Mouse (Mus musculus): ENCODE measurements around the gene Rbpms2. TPM values are rescaled to one million over a fixed set of nuclear protein-coding genes. Genes with fewer than 3 reads are reported as not detected.
"Not testable (repeated sequence)": the region's sequence is repeated elsewhere in the genome, so short reads cannot be mapped to it uniquely, and the experiment has no call there.

The Rbpms2 gene
- polyA plus RNA-seq, 1 experiment from 2014 or later = 39.4 TPM

DNA sequence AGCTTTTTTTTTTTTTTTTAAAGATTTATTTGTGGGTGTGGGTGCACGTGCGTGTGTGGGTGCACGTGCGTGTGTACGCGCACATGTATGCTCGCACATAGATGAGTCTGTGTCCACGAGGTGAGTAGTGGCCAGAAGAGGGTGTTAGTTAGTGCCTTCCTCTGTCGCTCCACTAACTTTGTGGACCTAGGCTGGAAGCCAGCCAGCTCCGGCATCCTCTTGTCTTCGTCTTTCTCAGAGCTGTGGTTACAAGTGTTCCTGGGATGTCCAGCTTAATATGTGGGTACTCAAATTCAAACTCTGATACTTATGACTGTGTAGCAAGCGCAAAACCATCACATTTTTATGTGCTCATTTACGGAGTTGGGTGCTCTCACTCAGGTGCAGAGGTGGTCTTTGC is 19.3 kb downstream of the Rbpms2 start:
- Histone ChIP-seq H3K27ac (replicated peaks) (no peak overlapping the region), H3K36me3 (no peaks in the 10 kb centered on the region), H3K4me3 (no peak overlapping the region), H3K27me3 (ENCODE audit: low read depth, poor library complexity, severe bottlenecking) (no peaks in the 10 kb centered on the region), H3K4me1 (peaks cover 5% of the 10 kb centered on the region; the same call in 1 of the 2 replicates), H3K9me3 (replicated peaks) (no peaks in the 10 kb centered on the region)
- 93% methylated on average over 13 of the region's 13 CpGs for WGBS
- no peak for DNase-seq (ENCODE audit: low spot score)

DNA sequence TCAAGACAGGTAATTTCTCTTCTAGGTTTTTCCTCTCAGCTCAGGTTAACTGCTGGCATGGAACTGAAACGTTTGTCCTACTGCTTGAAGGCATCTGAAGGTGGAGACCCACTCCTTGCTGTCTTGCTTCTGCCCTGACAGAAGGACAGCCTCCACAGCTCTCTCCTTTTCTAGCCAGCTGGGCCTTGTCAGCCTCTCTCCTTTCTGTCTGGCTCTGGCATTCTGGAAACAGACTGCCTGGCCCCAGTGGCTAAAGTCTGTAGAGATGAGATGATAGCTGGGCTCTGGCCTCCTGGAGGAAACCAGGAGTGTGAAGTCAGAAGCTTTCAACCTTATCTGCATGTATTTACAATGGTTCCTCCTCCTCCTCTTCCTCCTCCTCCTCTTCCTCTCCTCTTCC is 20.5 kb downstream of the Rbpms2 start:
- H3K27ac ChIP-seq (replicated peaks) = no peak overlapping the region
- H3K4me3 ChIP-seq = no peak overlapping the region
- peaks cover 5% of the 10 kb centered on the region; the same call in 1 of the 2 replicates for H3K4me1 ChIP-seq
- no peaks in the 10 kb centered on the region for H3K9me3 ChIP-seq (replicated peaks)
- DNase-seq (ENCODE audit: low spot score) = no peak
- WGBS = 71% methylated on average over 1 of the region's 1 CpGs
- H3K36me3 ChIP-seq = no peaks in the 10 kb centered on the region
- no peaks in the 10 kb centered on the region for H3K27me3 ChIP-seq (ENCODE audit: low read depth, poor library complexity, severe bottlenecking)

DNA sequence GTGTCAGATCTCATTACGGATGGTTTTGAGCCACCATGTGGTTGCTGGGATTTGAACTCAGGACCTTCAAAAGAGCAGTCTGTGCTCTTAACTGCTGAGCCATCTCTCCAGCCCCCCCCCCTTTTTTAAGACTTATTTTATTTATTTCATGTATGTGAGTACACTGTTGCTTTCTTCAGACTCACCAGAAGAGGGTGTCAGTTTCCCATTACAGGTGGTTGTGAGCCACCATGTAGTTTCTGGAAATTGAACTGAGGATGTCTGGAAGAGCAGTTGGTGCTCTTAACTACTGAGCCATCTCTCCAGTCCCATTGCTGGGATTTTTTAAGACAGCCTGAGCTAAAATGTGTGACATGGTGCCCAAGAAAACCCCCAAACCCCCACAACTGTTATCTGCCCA is 22.5 kb downstream of the Rbpms2 start:
- 88% methylated on average over 1 of the region's 1 CpGs for WGBS
- not testable (repeated sequence) for H3K27ac ChIP-seq (replicated peaks); H3K36me3 ChIP-seq; H3K4me1 ChIP-seq; H3K27me3 ChIP-seq (ENCODE audit: low read depth, poor library complexity, severe bottlenecking); H3K9me3 ChIP-seq (replicated peaks); DNase-seq (ENCODE audit: low spot score); H3K4me3 ChIP-seq

DNA sequence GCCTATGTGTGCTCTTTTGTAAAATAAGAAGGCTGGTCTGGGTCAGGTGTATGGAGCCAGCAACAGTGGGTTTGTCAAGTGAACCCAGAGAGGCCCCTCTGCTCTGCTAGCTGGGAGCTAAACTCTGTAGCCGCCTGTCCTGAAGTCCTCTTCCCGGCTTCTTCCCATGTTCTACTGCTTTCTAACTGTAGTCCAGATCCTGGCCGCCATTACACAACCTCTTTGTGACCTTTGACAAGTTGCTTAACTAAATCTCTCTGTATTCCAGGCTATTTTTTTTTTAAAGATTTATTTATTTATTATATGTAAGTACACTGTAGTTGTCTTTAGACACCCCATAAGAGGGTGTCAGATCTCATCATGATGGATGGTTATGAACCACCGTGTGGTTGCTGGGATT is 24.3 kb downstream of the Rbpms2 start:
- WGBS = 87% methylated on average over 4 of the region's 4 CpGs
- Histone ChIP-seq H3K27ac (replicated peaks) (no peak overlapping the region), H3K4me3 (no peak overlapping the region), H3K4me1 (no peaks in the 10 kb centered on the region), H3K36me3 (no peaks in the 10 kb centered on the region), H3K27me3 (ENCODE audit: low read depth, poor library complexity, severe bottlenecking) (no peaks in the 10 kb centered on the region), H3K9me3 (replicated peaks) (no peaks in the 10 kb centered on the region)
- no peak for DNase-seq (ENCODE audit: low spot score)

- Histone ChIP-seq H3K9me3 (replicated peaks) (no peaks in the 10 kb centered on the region), H3K27me3 (ENCODE audit: low read depth, poor library complexity, severe bottlenecking) (no peaks in the 10 kb centered on the region), H3K27ac (replicated peaks) (no peak overlapping the region), H3K4me3 (no peak overlapping the region), H3K4me1 (no peaks in the 10 kb centered on the region), H3K36me3 (no peaks in the 10 kb centered on the region)
- 92% methylated on average over 3 of the region's 3 CpGs for WGBS
- no peak for DNase-seq (ENCODE audit: low spot score)
These were observed 25.3 kb downstream of the Rbpms2 start for GRCm38 (mm10) chr9:65654700-65655237.

- Histone ChIP-seq H3K4me3 (no peak overlapping the region), H3K4me1 (no peaks in the 10 kb centered on the region), H3K27ac (replicated peaks) (no peak overlapping the region), H3K27me3 (ENCODE audit: low read depth, poor library complexity, severe bottlenecking) (no peaks in the 10 kb centered on the region), H3K9me3 (replicated peaks) (no peaks in the 10 kb centered on the region), H3K36me3 (no peaks in the 10 kb centered on the region)
- 92% methylated on average over 8 of the region's 8 CpGs for WGBS
- DNase-seq (ENCODE audit: low spot score) = no peak
These were observed 26.1 kb downstream of the Rbpms2 start for GRCm38 (mm10) chr9:65655540-65655939.

- no peak for DNase-seq (ENCODE audit: low spot score)
- Histone ChIP-seq H3K27ac (replicated peaks) (no peak overlapping the region), H3K4me3 (no peak overlapping the region), H3K4me1 (peaks cover 13% of the 10 kb centered on the region), H3K9me3 (replicated peaks) (no peaks in the 10 kb centered on the region), H3K27me3 (ENCODE audit: low read depth, poor library complexity, severe bottlenecking) (no peaks in the 10 kb centered on the region), H3K36me3 (no peaks in the 10 kb centered on the region)
- WGBS = 81% methylated on average over 3 of the region's 3 CpGs
These were observed 27.8 kb downstream of the Rbpms2 start for GRCm38 (mm10) chr9:65657218-65657617.

GRCm38 (mm10) chr9:65661029-65661428 is 31.6 kb downstream of the Rbpms2 start:
- H3K27ac ChIP-seq (replicated peaks) = no peak overlapping the region
- 61% methylated on average over 5 of the region's 5 CpGs for WGBS
- no peaks in the 10 kb centered on the region for H3K36me3 ChIP-seq
- H3K4me3 ChIP-seq = no peak overlapping the region
- no peak for DNase-seq (ENCODE audit: low spot score)
- no peaks in the 10 kb centered on the region for H3K27me3 ChIP-seq (ENCODE audit: low read depth, poor library complexity, severe bottlenecking)
- H3K4me1 ChIP-seq = peaks cover 13% of the 10 kb centered on the region
- no peaks in the 10 kb centered on the region for H3K9me3 ChIP-seq (replicated peaks)

GRCm38 (mm10) chr9:65661493-65661892 is 32.0 kb downstream of the Rbpms2 start:
- Histone ChIP-seq H3K4me1 (peaks cover 13% of the 10 kb centered on the region), H3K27me3 (ENCODE audit: low read depth, poor library complexity, severe bottlenecking) (no peaks in the 10 kb centered on the region), H3K36me3 (no peaks in the 10 kb centered on the region), H3K27ac (replicated peaks) (no peak overlapping the region), H3K4me3 (no peak overlapping the region), H3K9me3 (replicated peaks) (no peaks in the 10 kb centered on the region)
- WGBS = 68% methylated on average over 1 of the region's 1 CpGs
- DNase-seq (ENCODE audit: low spot score) = no peak

- Histone ChIP-seq H3K9me3 (replicated peaks) (no peaks in the 10 kb centered on the region), H3K4me1 (peaks cover 13% of the 10 kb centered on the region), H3K4me3 (no peak overlapping the region), H3K36me3 (no peaks in the 10 kb centered on the region), H3K27me3 (ENCODE audit: low read depth, poor library complexity, severe bottlenecking) (no peaks in the 10 kb centered on the region), H3K27ac (replicated peaks) (no peak overlapping the region)
- 5% methylated on average over 3 of the region's 3 CpGs for WGBS
- peak; percentile 51 for DNase-seq (ENCODE audit: low spot score)
These were observed 34.7 kb downstream of the Rbpms2 start for GRCm38 (mm10) chr9:65664163-65664562.

DNA sequence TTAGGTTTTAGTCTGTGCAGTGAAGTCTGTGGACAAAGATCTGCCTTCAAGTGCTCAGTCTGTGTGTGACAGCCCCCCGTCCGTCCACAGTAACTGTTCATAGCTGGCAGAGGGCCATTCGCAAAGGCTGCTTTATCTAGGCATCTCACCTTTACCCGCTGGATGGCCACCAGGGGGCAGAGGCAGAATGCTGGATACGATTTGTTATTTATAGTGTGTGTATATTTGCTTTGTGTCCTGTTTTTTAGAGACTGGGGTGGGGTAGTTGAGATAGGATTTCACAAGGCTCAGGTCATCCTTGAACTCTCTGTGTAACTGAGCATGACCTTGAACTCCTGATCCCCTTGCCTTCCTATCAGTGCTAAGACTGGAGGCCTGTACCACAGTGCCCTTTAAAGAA is 36.6 kb downstream of the Rbpms2 start:
- H3K9me3 ChIP-seq (replicated peaks) = no peaks in the 10 kb centered on the region
- H3K27ac ChIP-seq (replicated peaks) = no peak overlapping the region
- no peaks in the 10 kb centered on the region for H3K27me3 ChIP-seq (ENCODE audit: low read depth, poor library complexity, severe bottlenecking)
- no peaks in the 10 kb centered on the region for H3K36me3 ChIP-seq
- H3K4me3 ChIP-seq = no peak overlapping the region
- peaks cover 9% of the 10 kb centered on the region for H3K4me1 ChIP-seq
- 35% methylated on average over 5 of the region's 5 CpGs for WGBS
- DNase-seq (ENCODE audit: low spot score) = peak; percentile 64

- 95% methylated on average over 8 of the region's 8 CpGs for WGBS
- peaks cover 8% of the 10 kb centered on the region for H3K4me1 ChIP-seq
These were observed 38.3 kb downstream of the Rbpms2 start, which contains the start of gene Oaz2 for GRCm38 (mm10) chr9:65667701-65668100. Oaz2 (plus strand) TSS chr9:65668001.

DNA sequence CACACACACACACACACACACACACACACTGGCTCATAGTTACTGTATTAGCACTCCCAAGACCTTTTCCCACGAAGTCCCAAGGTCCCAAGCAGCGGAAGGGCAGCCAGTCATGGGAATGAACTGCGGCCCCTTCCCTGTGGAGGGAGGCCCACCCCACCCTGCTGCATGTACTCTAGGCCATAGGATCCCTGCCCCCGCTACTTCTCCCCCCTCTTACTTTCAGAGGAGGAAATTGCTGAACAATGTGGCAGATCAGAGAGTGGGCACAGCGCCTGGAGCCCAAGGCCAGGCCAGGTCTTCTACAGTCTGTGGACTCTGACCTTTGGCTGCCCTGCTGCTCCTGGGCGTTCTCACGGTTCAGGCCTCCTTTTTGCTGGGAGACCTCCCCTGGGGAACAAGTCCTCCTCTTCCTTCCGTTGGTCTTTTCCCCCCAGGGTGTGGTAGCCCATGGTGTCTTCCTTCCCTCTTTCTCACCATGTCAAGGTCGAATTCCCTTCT is 42.0 kb downstream of the Rbpms2 start:
- peaks cover 18% of the 10 kb centered on the region for H3K4me1 ChIP-seq
- no peaks in the 10 kb centered on the region for H3K36me3 ChIP-seq
- H3K27me3 ChIP-seq (ENCODE audit: low read depth, poor library complexity, severe bottlenecking) = no peaks in the 10 kb centered on the region
- no peaks in the 10 kb centered on the region for H3K9me3 ChIP-seq (replicated peaks)
- H3K27ac ChIP-seq (replicated peaks) = no peak overlapping the region; the same call in 1 of the 2 replicates
- DNase-seq (ENCODE audit: low spot score) = no peak
- WGBS = 67% methylated on average over 9 of the region's 9 CpGs
- no peak overlapping the region for H3K4me3 ChIP-seq

More at GRCm38 (mm10) chr9:65667701-65668100, 38.3 kb downstream of the Rbpms2 start, which contains the start of gene Oaz2:
- no peak within 1 kb of the TSS for H3K4me3 ChIP-seq
- H3K27ac ChIP-seq (replicated peaks) = no peak within 1 kb of the TSS
- no peaks in the 10 kb centered on the region for H3K36me3 ChIP-seq
- DNase-seq (ENCODE audit: low spot score) = no peak
- no peaks in the 10 kb centered on the region for H3K27me3 ChIP-seq (ENCODE audit: low read depth, poor library complexity, severe bottlenecking)
- no peaks in the 10 kb centered on the region for H3K9me3 ChIP-seq (replicated peaks)
